Mouse (Mus musculus): ENCODE data around the gene Ccn2.

- TF ChIP-seq CTCF (IDR thresholded peaks at IDR 0.05; ENCODE audit: low read depth) (no peak), EP300 (IDR thresholded peaks at IDR 0.05; ENCODE audit: low read depth) (no peak)
Measured at GRCm38 (mm10) chr10:24628466-24628865, 33.2 kb downstream of the Ccn2 start.
